Mouse (Mus musculus) forebrain, embryonic 12.5 days (tissue): ENCODE measurements around the gene Fkbp2. TPM values are rescaled to one million over a fixed set of nuclear protein-coding genes. Genes with fewer than 3 reads are reported as not detected.

ENCODE experiments used
- ATAC-seq: fragments of 200-750 bp; cut with Nextera tagmentation; 2 replicates; pipeline ENCODE4 v1.8.0; 2017; ENCODE audit warnings: moderate TSS enrichment; ENCODE audit not compliant: low FRiP score
- H3K27ac ChIP-seq: fragments of 300-500 bp; sonication (generic); 2 replicates; pipeline ENCODE4 v1.5.1; 2016; ENCODE audit warnings: mild to moderate bottlenecking
- H3K27me3 ChIP-seq: fragments of 300-500 bp; sonication (generic); 2 replicates; pipeline ENCODE4 v1.6.1; 2016; ENCODE audit warnings: mild to moderate bottlenecking
- H3K36me3 ChIP-seq: fragments of 300-500 bp; sonication (generic); replicated peaks from 2 replicates; pipeline ENCODE4 v1.6.1; 2016; ENCODE audit warnings: mild to moderate bottlenecking
- H3K4me1 ChIP-seq: fragments of 300-500 bp; sonication (generic); 2 replicates; pipeline ENCODE4 v1.6.1; 2016
- H3K4me2 ChIP-seq: fragments of 300-500 bp; sonication (generic); 2 replicates; pipeline ENCODE4 v1.6.1; 2016; ENCODE audit warnings: mild to moderate bottlenecking, moderate library complexity
- H3K4me3 ChIP-seq: fragments of 300-500 bp; sonication (generic); replicated peaks from 2 replicates; pipeline ENCODE4 v1.5.1; 2016; ENCODE audit warnings: mild to moderate bottlenecking
- H3K9ac ChIP-seq: fragments of 300-500 bp; sonication (generic); 2 replicates; pipeline ENCODE4 v1.6.1; 2016; ENCODE audit warnings: mild to moderate bottlenecking
- H3K9me3 ChIP-seq: fragments of 300-500 bp; sonication (generic); 2 replicates; pipeline ENCODE4 v1.6.1; 2016
- WGBS: fragments of 180-500 bp; shearing (Covaris S2); methylation state at CpG from one replicate; pipeline ENCODE4 v1.1.7; 2016; 5-methylcytosine and 5-hydroxymethylcytosine counted together
- polyA plus RNA-seq: library from polyadenylated mRNA; unstranded; fragments of >200 nt; fragmentation: Nextera tagmentation; extraction: Ambion mirVana; gene quantifications from 2 replicates; pipeline ENCODE4 v1.2.1, GENCODE M21; 2016

The Fkbp2 gene
- polyA plus RNA-seq, 1 experiment from 2014 or later: 79.8 TPM

DNA sequence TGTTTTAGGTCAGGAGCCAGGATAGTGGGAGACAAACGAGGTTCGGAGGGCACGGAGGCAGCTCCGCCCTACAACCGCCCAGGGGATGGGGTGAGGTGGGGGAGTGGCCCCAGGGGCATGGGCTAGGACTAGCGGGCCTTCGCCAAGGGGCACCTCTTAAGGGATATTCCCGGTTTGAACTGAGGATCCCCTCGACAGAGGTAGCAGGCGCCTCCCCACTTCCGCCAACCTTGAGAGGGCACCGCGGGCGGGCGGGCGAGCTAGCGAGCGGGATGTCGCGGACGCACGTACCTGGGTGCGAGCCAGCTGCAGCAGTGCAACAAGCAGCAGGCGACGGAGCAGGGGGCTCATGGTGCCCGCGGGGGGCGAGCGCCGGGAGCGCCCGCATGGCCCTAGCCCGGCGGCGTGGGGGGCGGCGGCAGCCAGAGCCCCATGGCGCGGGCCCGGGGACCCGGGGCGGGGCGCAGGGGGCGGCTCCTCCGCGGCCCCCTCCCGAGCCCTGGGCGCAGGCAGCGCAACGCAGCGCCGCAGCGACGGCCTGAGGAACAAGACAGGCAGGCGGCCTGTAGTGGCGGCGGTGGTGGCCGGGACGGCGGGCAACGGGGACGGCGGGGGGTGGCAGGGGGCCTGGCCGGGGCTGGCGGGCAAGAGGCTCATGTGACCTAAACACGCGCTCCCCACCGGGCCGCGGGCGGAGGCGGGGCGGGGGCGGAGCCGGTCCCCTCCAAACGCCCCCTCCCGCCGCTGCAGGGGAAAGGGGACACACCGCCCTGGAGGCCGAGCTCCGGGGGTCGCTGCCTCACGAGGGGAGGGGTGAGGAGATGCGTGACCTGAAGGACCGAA is 7.0 kb upstream of the Fkbp2 start, which contains the start of gene Vegfb:
Vegfb (minus strand) TSS at position 591 of the 843 bp plus-strand sequence.
- H3K4me1 ChIP-seq: peaks cover 36% of the 10 kb centered on the region

DNA sequence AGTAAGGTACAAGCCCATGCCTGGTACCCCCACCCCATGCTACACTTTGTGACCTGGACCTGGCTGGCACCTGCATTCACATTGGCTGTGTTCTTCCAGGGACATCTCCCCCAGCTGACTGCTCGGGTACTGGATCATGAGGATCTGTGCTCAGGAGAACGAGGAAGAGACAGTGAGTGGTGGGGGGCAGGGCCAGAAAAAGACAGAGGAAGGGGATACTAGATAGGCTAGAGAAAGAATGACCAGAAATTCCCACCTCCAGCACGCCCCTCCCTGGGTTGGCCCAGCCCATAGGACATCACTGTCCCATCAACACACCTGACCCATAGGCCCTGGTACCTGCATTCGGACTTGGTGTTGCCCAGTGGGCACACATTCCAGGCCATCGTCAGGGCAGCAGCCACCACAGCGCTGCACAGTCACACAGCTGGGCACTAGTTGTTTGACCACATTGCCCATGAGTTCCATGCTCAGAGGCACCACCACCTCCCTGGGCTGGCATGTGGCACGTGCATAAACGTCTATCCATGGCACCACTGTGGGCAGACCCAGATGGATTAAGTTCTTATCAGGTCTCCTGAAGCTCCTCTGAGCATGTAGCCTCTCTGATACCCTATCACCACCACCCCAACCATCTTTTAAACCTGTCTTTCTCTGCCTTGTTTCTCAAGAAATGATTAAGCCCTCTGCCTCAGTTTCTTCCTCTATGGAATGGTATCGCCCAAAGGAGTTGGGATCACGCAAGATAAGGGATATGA is 5.8 kb upstream of the Fkbp2 start:
- peak overlapping the region; percentile 96 for H3K9ac ChIP-seq

More for the DNA sequence above, 7.0 kb upstream of the Fkbp2 start, which contains the start of gene Vegfb:
- under 1% methylated on average over 62 of the region's 85 CpGs for whole genome bisulfite sequencing
- Histone ChIP-seq H3K27ac (peak within 1 kb of the TSS; percentile 85), H3K36me3 (peaks cover 22% of the 10 kb centered on the region), H3K9ac (peak within 1 kb of the TSS; percentile 96), H3K4me3 (peak within 1 kb of the TSS; percentile 84), H3K9me3 (no peaks in the 10 kb centered on the region), H3K4me2 (peak within 1 kb of the TSS; percentile 96), H3K27me3 (no peaks in the 10 kb centered on the region)
- peak; percentile 57 for ATAC-seq

DNA sequence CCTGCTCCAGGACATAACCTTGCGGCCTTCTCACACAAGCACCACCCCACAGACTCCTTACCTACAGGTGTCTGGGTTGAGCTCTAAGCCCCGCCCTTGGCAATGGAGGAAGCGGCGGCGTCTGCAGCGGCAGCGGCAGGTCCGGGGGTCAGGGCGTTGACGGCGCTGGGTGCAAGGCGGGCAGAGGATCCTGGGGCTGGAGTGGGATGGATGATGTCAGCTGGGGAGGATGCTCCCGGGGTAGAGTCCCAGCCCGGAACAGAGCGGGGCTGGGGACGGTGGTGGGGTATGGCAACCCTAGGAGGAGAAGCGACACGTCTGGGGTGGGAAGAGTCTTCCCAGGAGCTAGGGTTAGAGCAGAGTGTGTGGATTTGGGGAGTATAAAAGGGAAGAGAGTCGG is 5.0 kb upstream of the Fkbp2 start:
- H3K36me3 ChIP-seq: peaks cover 24% of the 10 kb centered on the region
- peaks cover 37% of the 10 kb centered on the region for H3K4me1 ChIP-seq
- 89% methylated on average over 19 of the region's 19 CpGs for WGBS
- no peak for ATAC-seq
- no peak overlapping the region for H3K4me3 ChIP-seq
- H3K27me3 ChIP-seq: no peaks in the 10 kb centered on the region
- no peak overlapping the region for H3K27ac ChIP-seq
- H3K4me2 ChIP-seq: no peak overlapping the region
- H3K9me3 ChIP-seq: no peaks in the 10 kb centered on the region
- H3K9ac ChIP-seq: no peak overlapping the region

More for the DNA sequence above, 5.8 kb upstream of the Fkbp2 start:
- no peaks in the 10 kb centered on the region for H3K9me3 ChIP-seq
- no peak overlapping the region for H3K27ac ChIP-seq
- no peaks in the 10 kb centered on the region for H3K27me3 ChIP-seq
- peaks cover 32% of the 10 kb centered on the region for H3K4me1 ChIP-seq
- H3K4me3 ChIP-seq: peak overlapping the region; percentile 84
- peaks cover 24% of the 10 kb centered on the region for H3K36me3 ChIP-seq
- 84% methylated on average over 10 of the region's 10 CpGs for WGBS
- H3K4me2 ChIP-seq: peak overlapping the region; percentile 96
- no peak for ATAC-seq

DNA sequence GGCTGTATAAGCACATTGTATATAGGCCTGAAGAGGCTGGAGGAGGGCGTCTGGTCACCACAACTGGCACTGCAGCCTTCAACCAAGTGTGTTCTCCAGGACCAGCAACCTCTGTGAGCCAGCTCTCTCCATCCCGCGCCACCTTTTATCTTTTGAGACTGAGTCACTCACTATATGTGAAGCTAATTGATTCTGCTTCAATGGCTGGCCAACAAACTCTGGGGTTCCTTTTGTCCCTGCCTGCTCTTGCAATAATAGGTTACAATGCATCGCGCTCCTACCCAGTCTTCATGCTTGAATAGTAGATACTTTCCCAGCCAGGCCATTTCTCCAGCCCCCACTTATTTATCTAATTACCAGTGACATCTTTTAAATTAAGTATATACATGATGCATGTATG is 3.3 kb upstream of the Fkbp2 start:
- H3K4me2 ChIP-seq: no peak overlapping the region
- H3K4me1 ChIP-seq: peaks cover 47% of the 10 kb centered on the region
- no peak overlapping the region for H3K4me3 ChIP-seq
- peaks cover 20% of the 10 kb centered on the region for H3K36me3 ChIP-seq
- ATAC-seq: no peak
- no peak overlapping the region for H3K9ac ChIP-seq
- H3K27ac ChIP-seq: 0 out of 2 replicates have a peak overlapping the region, but pooled peaks have one; percentile 36
- H3K9me3 ChIP-seq: no peaks in the 10 kb centered on the region
- WGBS: 22% methylated on average over 5 of the region's 5 CpGs
- no peaks in the 10 kb centered on the region for H3K27me3 ChIP-seq

DNA sequence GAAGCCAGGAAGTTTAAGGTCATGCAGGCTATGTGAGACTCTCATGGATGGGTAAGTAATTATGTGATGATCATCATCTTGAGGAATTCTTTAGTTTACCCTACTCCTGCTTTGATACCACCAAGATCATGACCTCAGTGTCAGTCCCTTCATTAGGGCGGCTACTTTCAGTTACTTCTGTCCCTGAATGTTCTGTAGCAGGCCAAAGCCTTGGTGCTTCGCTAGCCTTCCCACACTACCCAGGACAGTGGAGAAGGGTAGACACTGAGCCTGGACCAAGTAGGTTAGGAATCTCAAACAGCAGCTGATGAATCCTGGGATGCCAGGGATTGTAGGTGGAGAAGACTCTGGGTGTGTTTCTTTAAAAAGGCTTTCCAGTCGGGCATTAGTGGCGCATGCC is 1.2 kb upstream of the Fkbp2 start:
- Histone ChIP-seq H3K27ac (no peak overlapping the region), H3K4me3 (no peak overlapping the region), H3K4me2 (peak overlapping the region; percentile 64; the same call in 1 of the 2 replicates), H3K36me3 (peaks cover 40% of the 10 kb centered on the region), H3K9ac (no peak overlapping the region), H3K4me1 (peaks cover 52% of the 10 kb centered on the region), H3K9me3 (no peaks in the 10 kb centered on the region), H3K27me3 (no peaks in the 10 kb centered on the region)
- no peak for ATAC-seq
- WGBS: 87% methylated on average over 4 of the region's 4 CpGs

DNA sequence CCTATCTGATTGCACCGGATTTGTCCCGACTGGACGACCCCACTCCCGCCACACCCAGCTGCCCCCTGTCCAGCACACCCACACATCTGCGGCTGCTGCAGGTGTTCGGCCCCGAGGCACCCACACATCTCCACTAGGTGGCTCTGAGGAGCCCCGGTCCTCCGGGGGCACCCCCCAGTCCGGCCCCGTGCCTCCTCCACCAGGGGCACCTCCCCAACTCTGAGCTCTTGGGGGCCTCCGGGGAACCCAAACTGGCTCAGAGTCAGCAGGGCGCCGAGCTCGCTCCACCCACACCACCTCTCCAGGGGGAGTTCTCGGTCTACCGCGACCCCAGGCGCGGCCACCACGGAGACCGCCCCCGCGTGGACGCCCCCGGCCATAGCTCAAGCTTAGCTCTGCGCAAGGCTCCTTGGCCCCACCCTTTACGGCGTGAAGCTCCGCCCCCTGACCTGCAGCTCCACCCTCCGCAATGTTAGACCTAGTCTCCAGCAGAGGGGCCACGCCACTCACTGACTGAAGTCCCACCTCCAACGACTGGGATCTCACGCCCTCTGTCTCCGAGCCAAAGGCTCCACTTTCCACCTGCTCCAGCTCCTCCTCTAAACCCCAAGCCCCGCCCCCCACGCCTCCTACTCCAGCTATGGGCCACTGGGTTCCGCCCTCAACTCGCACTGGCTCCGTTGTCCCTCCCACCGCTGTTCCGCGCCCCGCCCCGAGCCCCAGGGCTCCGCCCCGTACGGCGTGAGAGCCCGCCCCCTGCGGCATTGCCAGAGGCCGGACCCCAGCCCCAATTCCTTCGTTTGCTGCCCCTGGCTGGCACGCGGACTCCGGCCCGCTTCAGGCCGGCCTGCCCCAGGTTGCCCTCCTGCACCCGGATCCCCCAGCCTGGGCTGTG is 568 bp downstream of the Fkbp2 start:
- H3K4me3 ChIP-seq: peak overlapping the region; percentile 60
- peak; percentile 90 for ATAC-seq
- H3K27me3 ChIP-seq: no peaks in the 10 kb centered on the region
- peak overlapping the region; percentile 68 for H3K9ac ChIP-seq
- H3K4me2 ChIP-seq: peak overlapping the region; percentile 64
- peak overlapping the region; percentile 94 for H3K27ac ChIP-seq
- H3K4me1 ChIP-seq: peaks cover 53% of the 10 kb centered on the region
- WGBS: under 1% methylated on average over 59 of the region's 59 CpGs
- H3K9me3 ChIP-seq: no peaks in the 10 kb centered on the region
- peaks cover 33% of the 10 kb centered on the region for H3K36me3 ChIP-seq

DNA sequence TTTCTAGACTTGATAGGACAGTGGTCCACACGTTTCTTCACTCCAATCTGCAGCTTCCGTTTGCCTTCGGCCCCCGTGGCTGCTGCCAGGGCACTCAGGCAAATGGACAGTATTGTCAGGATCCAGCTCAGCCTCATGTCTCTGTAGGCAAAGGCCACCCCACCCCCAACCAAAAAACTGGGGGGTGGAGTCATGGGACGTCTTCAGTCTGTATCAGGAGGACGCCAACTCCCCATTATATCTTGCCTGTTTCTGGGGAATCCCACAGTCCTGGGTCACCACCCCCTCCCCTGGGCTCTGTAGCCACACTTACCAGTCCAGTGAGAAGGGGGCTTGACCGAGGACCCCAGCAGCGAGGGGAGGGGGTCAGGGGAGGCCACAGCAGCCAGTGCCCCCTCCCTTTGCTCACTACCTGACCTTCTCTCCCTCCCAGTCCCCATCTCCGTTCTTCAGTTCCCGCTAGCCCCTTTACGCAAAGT is 1.3 kb downstream of the Fkbp2 start:
- Histone ChIP-seq H3K27me3 (no peaks in the 10 kb centered on the region), H3K4me1 (peaks cover 53% of the 10 kb centered on the region), H3K4me3 (peak overlapping the region; percentile 60), H3K27ac (peak overlapping the region; percentile 94), H3K36me3 (peaks cover 31% of the 10 kb centered on the region), H3K9ac (peak overlapping the region; percentile 59), H3K9me3 (no peaks in the 10 kb centered on the region), H3K4me2 (peak overlapping the region; percentile 64)
- 15% methylated on average over 11 of the region's 11 CpGs for WGBS
- no peak for ATAC-seq

DNA sequence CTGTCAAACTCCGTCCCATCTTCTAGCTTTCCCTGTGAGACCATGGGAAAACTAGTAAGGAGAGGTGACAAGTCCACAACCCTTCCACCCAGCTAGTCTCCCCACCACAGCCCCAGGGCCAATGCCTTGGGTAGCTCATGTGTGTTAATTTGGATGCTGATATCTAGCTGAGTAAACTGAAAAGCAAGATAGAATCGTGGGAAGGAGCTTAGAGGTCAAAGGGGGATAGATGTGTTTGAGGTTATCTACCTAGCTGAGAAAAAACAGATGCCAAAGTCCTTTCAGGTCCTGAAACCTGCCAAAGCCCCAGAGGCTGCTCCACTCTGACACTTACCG is 1.7 kb downstream of the Fkbp2 start:
- H3K4me3 ChIP-seq: peak overlapping the region; percentile 60
- H3K4me2 ChIP-seq: peak overlapping the region; percentile 64
- H3K4me1 ChIP-seq: peaks cover 54% of the 10 kb centered on the region
- H3K9me3 ChIP-seq: no peaks in the 10 kb centered on the region
- peaks cover 31% of the 10 kb centered on the region for H3K36me3 ChIP-seq
- no peaks in the 10 kb centered on the region for H3K27me3 ChIP-seq
- WGBS: 60% methylated on average over 3 of the region's 3 CpGs
- H3K27ac ChIP-seq: peak overlapping the region; percentile 94
- no peak for ATAC-seq
- H3K9ac ChIP-seq: peak overlapping the region; percentile 59; the same call in 1 of the 2 replicates

DNA sequence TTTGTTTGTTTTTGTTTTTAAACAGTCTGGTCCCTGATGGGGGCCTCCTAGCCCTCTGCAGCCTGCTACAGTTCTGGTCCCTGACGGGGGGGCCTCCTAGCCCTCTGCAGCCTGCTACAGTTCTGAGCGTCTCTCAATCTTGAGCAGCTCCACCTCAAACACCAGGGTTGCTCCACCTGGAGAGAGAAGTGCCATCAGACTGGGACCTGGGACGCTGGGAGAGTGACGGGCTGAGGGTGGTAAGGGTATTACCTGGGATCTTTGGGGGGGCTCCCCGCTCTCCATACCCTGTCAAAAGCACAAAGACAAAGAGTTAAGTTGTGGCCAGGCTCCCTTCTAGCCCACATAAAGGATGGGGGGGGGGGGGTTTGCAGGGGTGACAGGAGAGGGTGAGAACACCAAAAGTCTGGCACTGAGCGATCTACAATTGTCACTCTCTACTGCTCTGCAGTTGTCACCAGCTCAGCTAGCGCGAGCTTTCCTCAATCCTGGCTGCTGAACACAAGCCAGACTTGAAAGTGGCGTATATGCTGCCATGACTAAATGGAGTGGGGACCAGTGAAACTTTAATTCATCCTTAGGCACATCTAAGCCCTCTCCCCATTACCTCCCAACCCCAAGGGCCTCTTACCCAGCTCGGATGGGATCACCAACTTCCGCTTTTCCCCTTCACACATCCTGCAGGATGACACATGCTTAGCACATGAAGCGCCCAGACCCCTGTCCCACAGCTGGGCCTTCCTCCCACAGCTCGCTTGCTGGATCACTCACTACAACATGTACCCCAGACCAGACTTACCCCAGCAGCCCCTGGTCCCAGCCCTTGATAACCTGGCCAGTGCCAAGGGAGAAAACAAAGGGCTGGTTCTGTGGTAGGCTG is 2.3 kb downstream of the Fkbp2 start:
- 84% methylated on average over 13 of the region's 13 CpGs for WGBS
- H3K4me1 ChIP-seq: peaks cover 53% of the 10 kb centered on the region
- ATAC-seq: no peak

DNA sequence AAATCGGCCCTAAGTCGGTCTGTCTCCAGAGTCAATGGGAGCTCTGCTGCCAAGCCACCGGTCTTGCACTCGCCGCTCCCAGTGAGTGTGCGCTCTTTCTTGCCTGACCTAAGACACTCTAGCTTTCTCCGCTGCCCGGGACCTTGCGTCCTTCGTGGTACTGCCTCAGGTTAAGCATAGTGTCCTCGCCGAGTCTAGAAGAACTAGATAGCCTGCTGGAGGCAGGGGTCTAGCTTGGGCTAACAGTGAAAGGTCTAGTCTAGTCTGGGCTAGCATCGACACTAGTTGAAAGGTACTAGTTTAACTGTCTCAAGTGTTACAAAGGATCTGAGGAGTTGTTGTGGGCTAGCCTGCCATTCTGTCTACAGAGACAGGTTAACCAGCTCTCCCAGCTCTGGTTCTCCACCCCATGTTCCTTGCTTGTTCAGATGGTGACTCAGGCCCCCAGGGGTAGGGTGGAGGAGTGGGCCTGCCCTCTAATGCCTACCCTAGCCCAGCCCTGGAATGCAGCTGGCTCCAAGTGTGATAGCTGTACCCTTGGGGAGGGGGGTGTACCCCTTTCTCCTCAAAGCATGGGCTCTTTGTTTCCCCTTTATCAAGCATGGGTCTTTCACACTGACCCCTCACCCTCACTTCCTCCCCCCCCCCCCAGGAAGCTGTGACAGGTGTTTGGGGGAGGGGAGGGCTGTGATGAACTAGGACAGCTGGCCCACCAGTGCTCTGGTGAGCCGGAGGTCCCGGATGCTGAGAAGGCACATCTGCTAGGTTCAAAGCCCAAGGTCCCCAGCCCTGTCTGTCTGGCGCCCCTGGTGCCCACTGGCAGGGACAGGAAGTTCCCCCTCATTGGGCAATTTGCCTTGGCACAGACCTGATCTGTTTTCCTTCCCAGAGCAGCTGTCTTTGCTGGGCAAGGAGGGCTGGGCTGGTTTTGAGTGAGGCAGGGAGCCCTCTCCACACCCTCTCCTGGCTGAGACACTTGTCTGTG is 4.5 kb downstream of the Fkbp2 start, which contains the start of gene Plcb3:
Plcb3 (minus strand) TSS at position 934 of the 985 bp plus-strand sequence.
- H3K4me3 ChIP-seq: peak within 1 kb of the TSS; percentile 84
- H3K27ac ChIP-seq: peak within 1 kb of the TSS; percentile 93
- H3K9ac ChIP-seq: peak within 1 kb of the TSS; percentile 90
- no peaks in the 10 kb centered on the region for H3K9me3 ChIP-seq
- under 1% methylated on average over 16 of the region's 16 CpGs for WGBS
- peak within 1 kb of the TSS; percentile 93 for H3K4me2 ChIP-seq
- ATAC-seq: no peak
- peaks cover 13% of the 10 kb centered on the region; the same call in 1 of the 2 replicates for H3K27me3 ChIP-seq
- peaks cover 52% of the 10 kb centered on the region for H3K4me1 ChIP-seq
- peaks cover 22% of the 10 kb centered on the region for H3K36me3 ChIP-seq

More for the DNA sequence above, 2.3 kb downstream of the Fkbp2 start:
- H3K4me3 ChIP-seq: peak overlapping the region; percentile 60
- no peaks in the 10 kb centered on the region for H3K27me3 ChIP-seq
- peak overlapping the region; percentile 30; the same call in 1 of the 2 replicates for H3K9ac ChIP-seq
- peak overlapping the region; percentile 94 for H3K27ac ChIP-seq
- H3K9me3 ChIP-seq: no peaks in the 10 kb centered on the region
- peaks cover 31% of the 10 kb centered on the region for H3K36me3 ChIP-seq
- H3K4me2 ChIP-seq: peak overlapping the region; percentile 64
